Comparison of ENCODE assay signal across 10 mouse cellular contexts in the genomic region with DNA sequence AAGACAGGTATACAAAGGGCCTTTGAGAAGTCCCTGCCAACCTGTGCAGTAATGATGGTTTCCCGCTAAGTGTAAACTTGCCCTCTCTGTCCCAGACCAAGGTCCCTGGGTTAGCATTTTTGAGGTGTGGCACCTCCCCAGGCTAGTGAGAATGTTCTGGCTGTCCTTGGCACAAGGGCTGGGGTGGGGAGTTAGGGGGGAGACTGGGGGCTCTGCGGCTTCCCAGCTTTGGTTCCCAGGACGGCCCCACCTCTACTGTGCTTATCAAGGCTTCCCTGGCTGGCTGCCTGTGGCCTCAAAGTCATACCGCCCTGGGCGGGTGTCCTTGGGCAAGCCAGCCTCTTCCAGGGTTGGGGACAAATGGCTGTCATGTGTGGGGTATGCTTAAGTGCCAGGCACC. TPM values are rescaled to one million over a fixed set of nuclear protein-coding genes. Genes with fewer than 3 reads are reported as not detected.
A peak's percentile ranks its signal among the peaks of the same experiment; 100 is the strongest.
DNase-seq lines count a peak whose midpoint lies in the region; ATAC-seq and TF ChIP-seq lines count a peak whose summit lies in the region.
"Had no signal": no experiment of that assay in that cellular context is flagged by ENCODE, and none has a peak within 500 bp of the region (broad histone marks: within the 10 kb centered on the region; RNA-seq: fewer than 3 reads in every experiment).

No protein-coding gene starts in this region.

- no peak for TF ChIP-seq CTCF in lung, postnatal 0 days (IDR thresholded peaks at IDR 0.05)

- 84% methylated on average over 5 of the region's 5 CpGs for WGBS in forebrain, embryonic 10.5 days
- 87% methylated on average over 5 of the region's 5 CpGs for WGBS in forebrain, embryonic 15.5 days
- 39% methylated on average over 5 of the region's 5 CpGs for WGBS in lung, postnatal 0 days

- DNase-seq in forebrain, embryonic 10.5 days (ENCODE audit: extremely low spot score, low spot score): no peak
- peak; percentile 80 for DNase-seq in adrenal gland, postnatal 10 days
- peak; percentile 89 to 92 for DNase-seq in heart, postnatal 10 days
- peak; percentile 21 for DNase-seq in lung, postnatal 0 days (ENCODE audit: low spot score)
- DNase-seq in layer of hippocampus, adult 8-10 months (ENCODE audit: low spot score in 2 of 2): no peak
- DNase-seq in left cerebral cortex, postnatal 14 days (ENCODE audit: low spot score in 2 of 2): no peak
- DNase-seq in right cerebral cortex, postnatal 25 days: no peak
- DNase-seq: cerebellum, adult 8-10 months; forebrain, postnatal 0 days had no signal

- no peaks in the 10 kb centered on the region for H3K36me3 ChIP-seq in forebrain, embryonic 10.5 days (replicated peaks)
- no peaks in the 10 kb centered on the region for H3K36me3 ChIP-seq in forebrain, embryonic 15.5 days
- H3K36me3 ChIP-seq in lung, postnatal 0 days (ENCODE audit: insufficient read depth, low read length): no peaks in the 10 kb centered on the region

- peak overlapping the region; percentile 20; the same call in 1 of the 2 replicates for H3K27ac ChIP-seq in forebrain, embryonic 10.5 days
- H3K27ac ChIP-seq in forebrain, embryonic 15.5 days (replicated peaks): no peak overlapping the region
- no peak overlapping the region for H3K27ac ChIP-seq in lung, postnatal 0 days (ENCODE audit: low read length)

- ATAC-seq in forebrain, embryonic 15.5 days (replicated peaks): no peak
- peak; percentile 14; the same call in 1 of the 2 replicates for ATAC-seq in lung, postnatal 0 days
- ATAC-seq: forebrain, postnatal 0 days had no signal

- no peak for TF ChIP-seq EP300 in lung, postnatal 0 days (IDR thresholded peaks at IDR 0.05)

- H3K4me3 ChIP-seq in forebrain, embryonic 10.5 days: no peak overlapping the region
- H3K4me3 ChIP-seq in forebrain, embryonic 15.5 days: no peak overlapping the region
- H3K4me3 ChIP-seq in lung, postnatal 0 days (ENCODE audit: low read depth, low read length): no peak overlapping the region

- H3K4me1 ChIP-seq in forebrain, embryonic 10.5 days: peaks cover 47% of the 10 kb centered on the region
- no peaks in the 10 kb centered on the region for H3K4me1 ChIP-seq in forebrain, embryonic 15.5 days
- peaks cover 27% of the 10 kb centered on the region for H3K4me1 ChIP-seq in lung, postnatal 0 days (ENCODE audit: insufficient read depth, low read depth, low read length)

- no peak overlapping the region for H3K9ac ChIP-seq in forebrain, embryonic 15.5 days (replicated peaks)
- no peak overlapping the region for H3K9ac ChIP-seq in lung, postnatal 0 days (replicated peaks; ENCODE audit: low read depth)
- H3K9ac ChIP-seq: forebrain, postnatal 0 days had no signal

- H3K27me3 ChIP-seq in forebrain, embryonic 10.5 days (ENCODE audit: poor library complexity, severe bottlenecking): no peaks in the 10 kb centered on the region
- no peaks in the 10 kb centered on the region for H3K27me3 ChIP-seq in forebrain, embryonic 15.5 days
- H3K27me3 ChIP-seq in lung, postnatal 0 days (replicated peaks; ENCODE audit: insufficient read depth, low read length): no peaks in the 10 kb centered on the region

- no peaks in the 10 kb centered on the region for H3K9me3 ChIP-seq in forebrain, embryonic 10.5 days
- H3K9me3 ChIP-seq in forebrain, embryonic 15.5 days: no peaks in the 10 kb centered on the region
- no peaks in the 10 kb centered on the region for H3K9me3 ChIP-seq in lung, postnatal 0 days (ENCODE audit: low read length)

- intact Hi-C loops in heart, postnatal 10 days (cut with DNase I): no loop called here
- intact Hi-C loops in left cerebral cortex, postnatal 14 days (cut with DNase I): no loop called here

- no peak overlapping the region for H3K4me2 ChIP-seq in forebrain, embryonic 15.5 days (replicated peaks)
- no peak overlapping the region for H3K4me2 ChIP-seq in lung, postnatal 0 days (replicated peaks; ENCODE audit: low read depth, low read length)

RNA-seq across cellular contexts. Expression of gene Kcnq1, which starts 16.0 kb away (rescaled TPM):
- polyA plus RNA-seq in forebrain, embryonic 10.5 days (2016; fragmentation: Nextera tagmentation; extraction: Ambion mirVana): 0.92 and 1.3 TPM in 2 replicates
- 0.81 and 1.4 TPM in 2 replicates for polyA plus RNA-seq in forebrain, embryonic 15.5 days (2015; fragmentation: Nextera tagmentation; extraction: Ambion mirVana)
- total RNA-seq in adrenal gland, postnatal 10 days (2021): 1 to 10 TPM; 4.4 to 5.0 TPM
- 10 to 100 TPM; 40.9 to 42.0 TPM for total RNA-seq in heart, postnatal 10 days (2021)
- 11.8 and 13.0 TPM in 2 replicates for polyA plus RNA-seq in lung, postnatal 0 days (2015; fragmentation: Nextera tagmentation; extraction: Ambion mirVana)
- total RNA-seq in layer of hippocampus, adult 8-10 months (2022): 1 to 10 TPM in 1 of 4 experiments, under 1 TPM in 3; 0.61 to 1.2 (median 0.83) TPM
- 1 to 10 TPM in 1 of 2 experiments, under 1 TPM in 1; 0.91 to 1.7 TPM for total RNA-seq in left cerebral cortex, postnatal 14 days (2021)

RNA-seq across cellular contexts. Expression of gene Trpm5, which starts 27.7 kb away (rescaled TPM):
- polyA plus RNA-seq in forebrain, embryonic 10.5 days (2016; fragmentation: Nextera tagmentation; extraction: Ambion mirVana): 0.36 and 0.90 TPM in 2 replicates
- polyA plus RNA-seq in forebrain, embryonic 15.5 days (2015; fragmentation: Nextera tagmentation; extraction: Ambion mirVana): 1.2 and 1.3 TPM in 2 replicates
- total RNA-seq in adrenal gland, postnatal 10 days (2021): 1 to 10 TPM in 1 of 2 experiments, under 1 TPM in 1; 0.99 to 1.0 TPM
- total RNA-seq in heart, postnatal 10 days (2021): under 1 TPM; 0.43 to 0.62 TPM
- polyA plus RNA-seq in lung, postnatal 0 days (2015; fragmentation: Nextera tagmentation; extraction: Ambion mirVana): 0.65 and 0.72 TPM in 2 replicates
- under 1 TPM in 1 of 4 experiments, not detected in 3; 0.16 TPM for total RNA-seq in layer of hippocampus, adult 8-10 months (2022)
- under 1 TPM in 1 of 2 experiments, not detected in 1; 0.19 TPM for total RNA-seq in left cerebral cortex, postnatal 14 days (2021)

RNA-seq across cellular contexts. Expression of gene Tssc4, which starts 53.1 kb away (rescaled TPM):
- polyA plus RNA-seq in forebrain, embryonic 10.5 days (2016; fragmentation: Nextera tagmentation; extraction: Ambion mirVana): 131 and 132 TPM in 2 replicates
- 103 and 106 TPM in 2 replicates for polyA plus RNA-seq in forebrain, embryonic 15.5 days (2015; fragmentation: Nextera tagmentation; extraction: Ambion mirVana)
- 10 to 100 TPM; 26.9 to 31.2 TPM for total RNA-seq in adrenal gland, postnatal 10 days (2021)
- total RNA-seq in heart, postnatal 10 days (2021): 10 to 100 TPM; 24.9 to 26.3 TPM
- polyA plus RNA-seq in lung, postnatal 0 days (2015; fragmentation: Nextera tagmentation; extraction: Ambion mirVana): 52.3 and 54.5 TPM in 2 replicates
- 10 to 100 TPM; 34.2 to 46.9 (median 38.5) TPM for total RNA-seq in layer of hippocampus, adult 8-10 months (2022)
- total RNA-seq in left cerebral cortex, postnatal 14 days (2021): 10 to 100 TPM; 41.1 to 50.0 TPM

Comparison
In these comparisons a context has a peak if more than half of its experiments do, and no peak if none do; other contexts are left out.
1. DNase-seq: peak in adrenal gland, postnatal 10 days (single experiment), heart, postnatal 10 days (2 of 2) and lung, postnatal 0 days (single experiment); none in forebrain, embryonic 10.5 days (single experiment), layer of hippocampus, adult 8-10 months (0 of 2), left cerebral cortex, postnatal 14 days (0 of 2) and right cerebral cortex, postnatal 25 days (single experiment).
2. RNA of gene Kcnq1, which starts 16.0 kb away (total RNA-seq): 40.9 to 42.0 TPM in heart, postnatal 10 days; 4.4 to 5.0 TPM in adrenal gland, postnatal 10 days, 0.91 to 1.7 TPM in left cerebral cortex, postnatal 14 days and 0.61 to 1.2 TPM in layer of hippocampus, adult 8-10 months; every median in the first group is over 4 times any median in the second.